Mouse (Mus musculus) stomach, postnatal 0 days (tissue): ENCODE results near the gene Cdh4.

Experiments used
- CTCF ChIP-seq: IDR thresholded peaks from 2 replicates; pipeline ENCODE4 v1.5.1; 2016; ENCODE audit warnings: antibody characterized with exemption, low read depth, mild to moderate bottlenecking, moderate library complexity
- EP300 ChIP-seq: optimal IDR thresholded peaks from 2 replicates; pipeline ENCODE3; 2016; ENCODE audit warnings: antibody characterized with exemption

GRCm38 (mm10) chr2:179787256-179787655 lies 345.0 kb downstream of the Cdh4 start:
- TF ChIP-seq EP300, result no peak
- TF ChIP-seq CTCF, result no peak
